Mouse (Mus musculus) left cerebral cortex, postnatal 36 days (tissue): Measurements from ENCODE around the gene BC051142. TPM values are rescaled to one million over a fixed set of nuclear protein-coding genes. Genes with fewer than 3 reads are reported as not detected.
A peak's percentile ranks its signal among the peaks of the same experiment; 100 is the strongest.
"Not testable (repeated sequence)": the region's sequence is repeated elsewhere in the genome, so short reads cannot be mapped to it uniquely, and the experiment has no call there.

ENCODE experiments used
- DNase-seq, 2 experiments: peaks; one replicate each; pipeline ENCODE4 v3.0.0; 2021 to 2022; ENCODE audit warnings: low spot score in 2 of 2, mixed read lengths in 1 of 2
- intact Hi-C: fragments of 180-260 bp; cut with DNase I; formaldehyde crosslinking; loops from one replicate; pipeline ENCODE4 v1.15.1; 2025
- total RNA-seq, 2 experiments: library from RNA; stranded (reverse); gene quantifications; 2 replicates each; pipeline ENCODE4 v1.2.3; 2021

The BC051142 gene
- total RNA-seq, 2 experiments from 2014 or later: 4.1 TPM

DNA sequence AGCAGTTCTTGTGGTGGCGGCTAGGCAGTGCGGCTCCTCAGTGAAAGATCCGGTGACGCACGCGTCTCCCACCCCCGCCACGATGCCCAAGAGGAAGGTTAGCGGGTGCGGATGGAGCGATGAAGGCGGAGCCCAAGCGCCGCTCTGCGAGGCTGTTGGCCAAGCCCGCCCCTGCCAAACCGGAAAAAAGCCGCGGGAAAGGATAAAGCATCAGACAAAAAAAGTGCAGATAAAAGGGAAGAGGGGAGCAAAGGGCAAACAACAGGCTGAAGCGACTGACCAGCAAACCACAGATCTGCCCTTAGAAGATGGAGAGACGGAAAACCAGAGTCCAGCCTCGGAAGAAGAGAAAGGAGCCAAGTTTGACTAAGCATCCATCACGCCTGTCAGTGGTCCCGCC is 6.3 kb upstream of the BC051142 start:
- intact Hi-C loops: no loop called here
- DNase-seq: peak in 1 of 2 experiments; percentile 6

DNA sequence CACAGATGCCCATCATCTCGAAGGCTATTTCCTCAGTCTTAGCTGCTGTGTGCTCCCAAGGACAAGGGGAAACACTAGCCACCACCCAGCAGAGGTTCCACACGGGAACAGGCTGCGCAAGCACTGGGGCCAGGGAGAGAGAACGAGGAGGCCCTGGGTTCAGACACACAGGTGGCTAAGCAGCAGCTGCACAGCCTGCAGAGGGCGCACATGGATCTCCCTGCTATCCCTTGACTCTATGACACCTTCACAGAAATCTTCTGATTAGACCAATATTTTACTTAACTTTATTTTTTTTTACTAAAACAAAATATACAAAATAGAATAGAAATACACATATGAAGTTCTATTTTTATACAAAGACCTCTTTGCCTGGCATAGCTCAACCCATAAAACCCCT is 1.3 kb upstream of the BC051142 start:
- intact Hi-C loops: no loop called here

DNA sequence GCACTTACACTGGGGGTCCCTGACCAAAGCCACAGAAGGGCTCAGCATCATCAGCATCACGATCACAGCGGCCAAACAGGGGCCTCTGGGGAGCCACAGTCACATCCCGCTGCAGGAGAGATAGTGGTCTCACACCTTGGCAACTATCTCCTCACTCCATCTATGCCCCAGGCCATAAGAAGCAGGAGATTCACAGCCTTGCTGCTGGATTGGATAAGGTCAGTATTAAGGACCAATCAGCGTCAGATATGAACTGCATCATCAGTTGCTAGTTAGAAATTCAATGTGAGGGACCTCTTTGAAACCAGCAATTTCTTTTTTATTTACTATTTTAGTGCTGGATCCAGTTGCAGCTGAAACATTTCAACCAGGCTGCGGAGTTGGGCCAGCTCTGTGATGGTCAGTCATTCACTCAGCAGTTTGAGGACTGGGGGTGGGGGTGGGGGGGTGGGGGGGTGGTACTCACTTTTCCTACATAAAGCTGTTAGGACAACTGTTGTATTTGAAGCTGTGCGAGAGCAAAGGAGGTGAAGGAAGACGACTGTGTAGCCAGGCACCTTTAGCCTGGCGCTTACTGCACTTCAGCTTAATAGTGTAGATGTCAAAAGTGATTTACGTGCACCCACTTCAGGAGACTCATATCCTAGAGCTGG is 436 bp upstream of the BC051142 start:
- intact Hi-C loops: no loop called here
- peak; percentile 26 to 34 for DNase-seq

More for the DNA sequence above, 1.3 kb upstream of the BC051142 start:
- no peak for DNase-seq

DNA sequence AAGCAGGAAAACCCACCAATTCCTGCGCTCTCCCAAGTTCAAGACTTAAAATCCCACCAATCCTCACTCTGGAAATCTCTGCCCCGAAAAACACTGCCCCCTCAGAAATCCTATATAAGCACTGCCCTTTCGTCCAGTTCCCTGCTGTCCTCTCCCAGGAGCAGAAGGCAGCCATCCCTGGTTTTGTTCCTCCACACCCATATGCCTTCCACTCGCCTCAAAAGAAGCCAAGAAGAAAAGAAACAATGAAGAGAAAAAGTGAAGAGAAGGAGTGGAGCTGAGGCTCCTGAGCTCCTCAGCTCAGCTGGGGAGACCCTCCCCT is 735 bp downstream of the BC051142 start:
- no peak for DNase-seq
- intact Hi-C loops: no loop called here

DNA sequence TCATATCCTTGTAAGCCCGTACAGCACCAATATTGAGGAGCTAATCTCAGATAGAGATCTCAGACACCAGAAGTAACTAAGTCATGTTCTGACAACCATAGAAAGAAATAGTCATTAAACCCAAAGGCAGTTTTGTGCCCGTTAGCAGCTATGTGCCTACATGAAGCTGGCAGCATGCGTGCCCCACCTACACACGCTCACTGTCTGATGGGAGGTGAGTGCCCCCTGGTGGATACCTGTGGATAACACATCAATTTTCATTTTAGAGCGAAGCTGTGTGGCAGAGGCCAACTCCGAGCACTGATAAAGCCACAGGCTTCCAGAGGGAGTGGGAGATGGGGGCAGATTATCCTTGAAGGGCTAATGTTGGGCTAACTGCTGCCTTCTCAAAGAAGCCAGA is 12.5 kb downstream of the BC051142 start:
- intact Hi-C loops: loop anchor here (1.0 to 5.0 kb wide), 3 partner anchors 23 to 240 kb away; no protein-coding TSS in a partner anchor
- peak; percentile 63 to 72 for DNase-seq

DNA sequence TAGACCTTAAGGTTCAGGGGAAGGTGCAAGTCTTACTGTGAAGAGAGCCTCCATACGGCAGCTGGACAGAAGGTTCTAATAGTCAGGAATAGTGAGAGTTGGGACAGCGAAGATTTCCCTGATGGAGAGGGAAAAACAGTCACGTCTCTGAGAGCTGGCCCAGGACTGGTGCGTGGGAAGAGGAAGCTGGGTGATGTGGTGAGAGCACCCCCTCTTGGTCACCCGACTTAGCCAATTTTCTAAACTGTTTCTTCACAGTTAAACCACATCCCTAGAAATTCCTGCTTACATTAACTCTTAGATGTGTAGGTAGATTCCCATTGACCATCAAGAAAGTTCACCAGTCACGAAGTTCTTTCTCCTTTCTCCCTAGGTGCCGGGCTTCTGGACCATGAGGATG is 21.4 kb downstream of the BC051142 start:
- DNase-seq: no peak
- intact Hi-C loops: no loop called here

DNA sequence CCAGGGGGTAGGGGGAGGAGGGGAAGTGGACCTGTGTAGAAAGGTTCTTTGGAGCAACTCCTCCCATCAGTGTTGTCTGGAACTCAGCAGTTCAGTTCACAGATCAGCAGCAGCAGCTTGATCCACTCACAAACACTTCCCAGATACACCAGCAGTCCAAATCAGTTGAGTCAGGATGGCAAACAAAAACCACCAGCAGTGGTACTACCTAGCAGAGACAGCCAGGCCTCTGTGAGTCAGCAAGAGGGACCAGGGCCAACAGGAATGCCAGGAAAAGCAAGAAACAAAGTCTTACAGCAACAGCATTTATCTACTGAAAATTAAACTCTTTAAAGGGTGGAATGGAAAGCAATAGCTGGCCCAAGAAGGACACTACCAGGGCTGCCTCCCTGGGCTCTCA is 29.0 kb downstream of the BC051142 start:
- peak; percentile 9 to 15 for DNase-seq
- intact Hi-C loops: no loop called here

DNA sequence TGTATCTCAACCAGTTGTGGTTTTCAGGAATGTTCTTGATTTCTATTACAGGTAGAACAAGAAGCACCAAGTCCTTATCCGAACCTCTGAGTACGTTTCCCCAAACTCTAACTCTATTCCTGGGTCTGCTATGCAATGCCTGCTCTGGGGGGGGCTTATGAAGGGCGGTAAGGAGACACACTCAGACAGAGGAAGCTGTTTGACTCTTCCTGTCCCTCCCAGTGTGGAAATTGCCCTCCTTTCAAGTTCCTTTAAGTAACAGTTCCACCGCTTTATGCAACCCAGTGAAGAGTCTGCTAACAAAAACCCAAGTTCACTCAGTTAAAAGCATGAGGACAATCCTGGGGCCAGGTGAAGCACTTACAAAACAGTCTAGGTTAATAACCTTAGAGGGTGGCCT is 38.5 kb downstream of the BC051142 start:
- no peak for DNase-seq
- intact Hi-C loops: no loop called here

DNA sequence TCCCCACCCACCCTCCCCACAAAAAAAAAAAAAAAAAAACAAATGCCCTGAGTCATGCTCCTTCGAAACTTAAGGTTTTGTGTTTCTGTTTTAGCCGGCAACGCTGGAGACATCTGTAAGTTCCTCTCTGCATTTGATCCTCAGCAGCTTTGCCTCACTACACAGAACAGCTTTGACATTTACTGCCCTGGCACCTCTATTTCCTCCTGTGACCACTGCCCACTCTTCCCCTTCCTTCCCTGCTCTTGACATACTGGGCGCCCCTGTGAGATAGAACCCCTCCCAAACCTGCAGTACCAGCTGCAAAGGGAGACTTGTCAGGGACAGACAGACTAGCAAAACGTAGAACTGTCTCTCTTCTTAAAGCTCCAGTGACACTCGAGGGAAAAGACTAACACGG is 39.0 kb downstream of the BC051142 start:
- intact Hi-C loops: no loop called here

DNA sequence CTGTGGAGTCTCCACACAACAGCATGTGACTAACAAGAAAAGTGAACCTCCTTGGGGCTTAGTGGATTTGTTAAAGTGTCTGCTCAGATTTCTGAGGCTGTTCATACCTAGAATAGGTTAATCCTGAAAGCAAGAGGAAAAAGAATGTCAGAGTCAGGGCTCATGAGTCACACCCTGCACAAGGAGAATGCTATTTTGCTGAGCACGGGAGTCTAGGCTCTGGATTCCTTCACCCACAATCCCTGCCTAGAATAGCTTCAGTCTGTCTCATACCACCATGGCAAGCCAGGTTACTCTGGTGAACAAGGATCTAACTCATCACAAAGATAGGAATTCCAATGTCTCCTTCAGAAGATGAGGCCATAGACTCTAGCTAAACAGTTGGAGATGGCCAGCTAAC is 40.0 kb downstream of the BC051142 start:
- DNase-seq: no peak

More for the DNA sequence above, 39.0 kb downstream of the BC051142 start:
- no peak for DNase-seq

DNA sequence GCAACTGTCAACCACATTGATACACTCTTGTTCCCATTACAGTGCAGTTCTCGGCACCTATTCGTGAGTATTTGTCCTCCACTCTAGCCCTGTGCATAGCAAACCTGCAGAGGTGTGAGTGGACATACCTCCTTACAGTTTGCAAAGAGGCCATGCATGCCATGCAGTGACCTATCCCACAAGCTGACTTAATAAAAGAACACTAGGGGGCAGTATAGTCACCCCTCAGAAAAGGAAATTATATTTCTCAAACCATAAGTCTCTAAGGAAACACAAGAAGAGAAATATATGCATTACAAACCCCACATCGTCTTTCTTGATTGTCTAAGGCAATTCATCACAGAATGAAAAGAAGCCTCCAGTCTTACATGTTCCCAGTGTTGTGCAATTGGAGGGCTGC is 41.2 kb downstream of the BC051142 start:
- intact Hi-C loops: loop anchor here (5.0 kb wide), 1 partner anchor 118 kb away; no protein-coding TSS in a partner anchor
- no peak for DNase-seq

More for the DNA sequence above, 40.0 kb downstream of the BC051142 start:
- intact Hi-C loops: no loop called here

DNA sequence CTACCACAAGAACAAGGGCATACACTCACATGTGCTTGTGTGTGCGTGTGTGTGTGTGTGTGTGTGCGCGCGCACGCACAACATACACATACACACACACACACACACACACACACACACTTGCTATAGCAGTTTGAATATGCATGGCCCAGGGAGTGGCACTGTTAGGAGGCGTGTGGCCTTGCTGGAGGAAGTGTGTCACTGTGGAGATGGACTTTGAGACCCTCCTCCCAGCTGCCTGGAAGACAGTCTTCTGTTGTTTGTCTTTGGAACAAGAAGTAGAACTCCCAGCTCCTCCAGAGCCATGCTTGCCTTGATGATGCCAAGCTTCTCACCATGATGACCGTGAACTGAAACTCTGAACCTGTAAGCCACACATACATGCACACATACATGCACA is 43.4 kb downstream of the BC051142 start:
- no peak for DNase-seq
- intact Hi-C loops: loop anchor here (5.0 kb wide), 1 partner anchor 115 kb away; no protein-coding TSS in a partner anchor

DNA sequence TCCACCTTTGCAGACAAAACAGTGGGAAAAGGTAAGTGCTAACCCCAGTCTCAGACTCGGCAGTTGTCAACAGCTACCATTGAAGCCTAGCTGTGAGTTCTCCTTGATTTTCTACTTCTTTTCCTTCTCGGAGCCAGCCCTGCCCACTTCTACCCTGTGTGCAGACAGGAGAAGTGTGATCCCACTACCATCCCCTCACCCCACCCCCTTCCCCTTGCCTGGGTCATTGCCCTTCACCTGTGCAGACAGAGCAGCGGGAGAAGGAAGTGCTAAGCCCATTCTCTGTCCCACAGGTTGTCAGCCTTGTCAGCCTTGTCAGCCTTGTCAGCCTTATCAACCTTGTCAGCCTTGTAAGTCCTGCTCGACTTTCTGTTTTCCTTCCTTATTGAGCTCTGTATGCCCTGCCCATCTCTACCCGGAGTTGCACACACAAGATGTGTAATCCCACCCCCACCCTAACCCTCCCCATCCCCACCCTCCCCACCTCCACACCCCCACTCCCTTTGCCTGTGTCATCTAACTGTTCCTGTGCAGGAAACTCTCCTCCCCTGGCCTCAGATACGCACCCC is 49.9 kb downstream of the BC051142 start:
- intact Hi-C loops: no loop called here
- DNase-seq: no peak

DNA sequence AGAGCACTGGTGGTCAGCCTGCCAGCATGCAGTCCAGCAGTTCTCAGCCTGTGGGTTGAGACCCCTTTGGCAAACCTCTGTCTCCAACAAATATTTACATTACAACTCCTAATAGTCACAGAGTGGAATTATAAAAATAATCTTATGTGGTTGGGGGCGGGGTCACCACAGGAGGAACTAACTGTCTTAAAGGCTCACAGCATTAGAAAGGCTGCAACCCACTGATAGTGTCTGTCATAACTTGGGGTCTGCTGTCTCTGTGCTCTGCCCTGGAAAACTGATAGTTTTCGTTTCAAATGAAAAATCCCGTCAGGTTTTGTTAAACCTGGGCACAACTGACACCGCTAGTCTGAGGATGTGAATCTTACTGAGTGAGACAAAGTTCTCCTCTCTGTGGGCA is 59.0 kb downstream of the BC051142 start:
- intact Hi-C loops: no loop called here
- no peak for DNase-seq

DNA sequence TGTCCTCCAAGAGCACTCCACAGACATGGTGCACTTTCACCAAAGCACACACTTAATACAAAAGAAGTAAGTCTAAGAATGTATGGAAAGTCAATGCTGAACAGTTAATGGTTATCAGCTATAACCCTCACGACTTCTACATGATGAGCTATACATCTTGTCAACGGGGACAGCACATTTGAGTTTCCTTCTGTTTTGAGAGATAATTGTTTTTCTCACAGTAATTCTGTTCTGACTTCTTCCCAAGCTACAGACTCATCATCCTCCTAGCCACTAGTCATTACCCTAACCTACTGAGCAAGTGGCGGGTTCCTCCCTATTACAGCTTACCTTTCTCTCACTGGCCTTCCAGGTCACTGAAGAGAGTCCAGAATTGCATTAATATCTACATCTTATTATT is 60.6 kb downstream of the BC051142 start:
- no peak for DNase-seq
- intact Hi-C loops: no loop called here

DNA sequence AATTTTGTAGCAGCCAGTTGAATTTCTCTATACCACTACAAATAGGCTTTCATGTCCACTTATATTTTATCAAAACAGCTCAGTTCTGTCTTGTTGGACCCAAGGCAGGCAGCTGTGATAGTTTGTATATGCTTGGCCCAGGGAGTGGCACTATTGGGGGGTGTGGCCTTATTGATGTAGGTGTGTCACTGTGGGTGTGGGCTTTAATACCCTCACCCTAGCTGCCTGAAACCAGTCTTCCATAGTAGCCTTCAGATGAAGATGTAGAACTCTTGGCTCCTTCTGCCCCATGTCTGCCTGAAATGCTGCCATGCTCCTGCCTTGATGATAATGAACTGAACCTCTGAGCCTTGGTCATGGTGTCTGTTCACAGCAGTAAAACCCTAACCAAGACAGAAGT is 67.3 kb downstream of the BC051142 start:
- DNase-seq, intact Hi-C loops: not testable (repeated sequence)

DNA sequence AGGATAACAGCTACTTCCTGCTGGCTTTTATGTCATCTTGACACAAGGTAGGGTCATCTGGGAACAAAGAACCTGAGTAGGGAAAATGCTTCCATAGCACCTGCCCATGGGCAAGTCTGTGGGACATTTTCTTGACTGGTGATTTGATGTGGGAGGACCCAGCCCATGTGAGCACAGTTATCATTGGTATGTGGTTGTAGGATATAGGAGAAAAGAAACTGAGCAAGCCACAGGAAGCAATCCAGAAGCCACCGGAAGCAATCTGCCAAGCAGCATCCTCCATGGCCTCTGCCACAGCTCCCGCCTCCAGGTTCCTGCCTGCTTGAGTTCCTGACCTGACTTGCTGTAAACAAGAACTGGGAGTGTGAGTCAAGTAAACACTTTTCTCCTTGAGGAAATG is 71.9 kb downstream of the BC051142 start:
- DNase-seq: no peak
- intact Hi-C loops: no loop called here

DNA sequence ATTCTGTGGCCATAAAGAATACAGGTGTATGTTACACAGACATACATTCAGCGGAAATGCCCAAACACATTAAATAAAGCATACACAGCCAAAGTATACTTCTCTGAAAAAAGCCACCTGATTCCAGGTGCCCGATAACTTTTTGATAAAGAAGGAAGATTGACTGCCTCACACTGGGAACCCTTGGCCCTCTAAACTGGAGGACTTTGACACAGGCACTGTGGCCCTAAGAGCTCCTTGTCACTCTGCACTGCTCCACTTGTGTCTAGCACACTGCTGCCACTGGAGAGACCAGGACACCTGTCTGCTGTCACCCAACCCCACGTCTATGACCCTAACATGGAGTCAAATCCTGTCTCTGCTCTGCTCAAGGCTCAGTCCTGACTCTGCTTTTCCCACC is 76.4 kb downstream of the BC051142 start:
- intact Hi-C loops: no loop called here
- no peak for DNase-seq

DNA sequence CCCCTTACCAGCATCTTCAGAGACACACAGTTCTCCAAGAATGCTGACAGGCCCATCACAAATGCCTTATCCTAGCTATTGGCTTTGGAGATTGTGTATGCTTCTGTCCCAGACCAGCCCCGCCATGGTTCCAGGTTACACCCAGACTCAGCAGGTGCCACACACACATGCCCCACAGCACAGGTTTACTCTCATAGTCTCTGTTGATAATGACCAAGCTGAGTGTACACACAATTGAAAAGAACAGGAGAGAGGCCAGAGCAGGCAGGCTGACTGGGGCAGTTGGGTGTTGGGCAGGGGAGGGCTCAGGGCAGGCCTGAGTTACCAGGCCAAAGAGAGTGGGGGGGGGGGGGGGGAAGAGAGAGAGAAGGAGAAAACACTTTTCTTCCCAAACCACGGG is 77.8 kb downstream of the BC051142 start:
- intact Hi-C loops: no loop called here

DNA sequence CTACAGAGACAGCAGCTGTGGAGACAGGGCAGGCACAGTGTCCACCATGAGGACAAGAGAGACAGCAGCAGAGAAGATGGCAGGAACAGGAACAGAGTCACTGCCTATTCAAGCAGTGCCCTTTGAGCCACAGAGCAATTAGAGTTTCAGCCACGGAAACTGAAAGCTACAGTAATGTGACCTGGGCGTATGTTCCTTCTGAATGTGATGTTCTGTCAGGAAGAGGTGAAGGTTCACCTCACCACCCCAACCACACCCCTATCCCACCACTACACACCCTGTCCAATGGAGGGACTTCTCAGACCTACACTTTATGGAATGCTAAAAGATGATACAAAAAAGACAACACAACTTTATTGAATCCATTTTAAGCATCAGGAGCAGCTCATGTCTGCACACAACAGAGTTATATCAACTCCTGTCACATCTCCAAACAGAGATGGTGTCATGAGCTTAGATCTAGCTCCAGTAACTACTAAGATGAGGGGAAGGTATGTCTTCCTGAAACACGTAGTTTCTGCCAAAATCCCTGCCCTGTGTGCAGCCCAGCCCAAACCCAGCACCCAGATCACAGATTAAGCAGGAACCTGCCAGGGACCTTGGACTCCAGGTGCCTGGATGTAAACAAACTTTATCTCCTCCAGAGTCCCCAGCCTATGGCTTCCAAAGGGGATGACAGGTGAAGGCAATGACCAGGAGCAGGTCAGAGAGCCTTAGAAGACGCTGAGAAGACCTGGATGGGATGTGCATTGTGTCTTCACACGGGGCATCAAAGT is 78.8 kb downstream of the BC051142 start, which contains the start of gene Btnl4:
Btnl4 (minus strand) TSS at position 81 of the 776 bp plus-strand sequence.
- DNase-seq, intact Hi-C loops: not testable (repeated sequence)

More for the DNA sequence above, 77.8 kb downstream of the BC051142 start:
- DNase-seq: no peak

DNA sequence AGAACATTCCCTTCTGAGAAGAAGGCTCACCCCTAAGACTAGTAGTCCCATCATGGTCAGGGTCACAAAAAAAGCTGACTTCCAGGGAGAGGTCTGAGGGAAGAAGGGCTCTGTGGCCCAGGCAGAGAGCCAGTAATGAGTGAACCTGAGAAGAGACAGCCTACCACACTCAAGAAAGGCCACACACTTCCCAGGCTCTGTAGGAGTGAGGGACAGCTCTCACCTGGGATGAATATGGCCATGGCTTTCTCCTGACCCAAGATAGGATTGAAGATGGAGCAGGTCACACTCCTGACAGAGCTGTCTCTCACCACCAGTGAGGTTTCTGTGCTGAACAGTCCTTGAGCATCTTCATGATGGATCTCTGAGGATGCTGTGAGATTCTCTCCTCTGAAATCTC is 94.2 kb downstream of the BC051142 start:
- no peak for DNase-seq

More for the DNA sequence above, 94.2 kb downstream of the BC051142 start:
- intact Hi-C loops: no loop called here
